Mouse (Mus musculus): ENCODE results near the gene Gabrb1.

The Gabrb1 gene

DNA sequence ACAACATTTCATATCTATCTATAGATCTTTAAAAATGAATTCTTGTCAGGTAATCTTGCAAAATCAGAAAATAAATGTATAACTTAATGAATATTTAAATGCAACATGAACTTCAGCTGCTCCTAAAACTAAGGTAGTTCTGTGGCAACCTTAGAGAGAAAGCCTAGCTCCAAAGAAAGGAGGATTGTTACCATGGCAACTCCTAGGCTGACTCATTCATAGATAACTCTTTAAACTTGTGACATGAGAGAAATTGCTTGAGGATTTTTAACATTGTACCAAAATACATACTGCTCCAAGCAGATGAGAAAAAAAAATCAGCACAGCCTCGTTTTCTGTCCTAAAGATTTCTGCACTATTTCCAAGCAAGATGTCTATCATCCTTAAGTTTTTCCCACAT is 171.1 kb downstream of the Gabrb1 start:
- peak in 1 of 2 experiments; percentile 45 for DNase-seq (ENCODE audit: low spot score in 2 of 2)

DNA sequence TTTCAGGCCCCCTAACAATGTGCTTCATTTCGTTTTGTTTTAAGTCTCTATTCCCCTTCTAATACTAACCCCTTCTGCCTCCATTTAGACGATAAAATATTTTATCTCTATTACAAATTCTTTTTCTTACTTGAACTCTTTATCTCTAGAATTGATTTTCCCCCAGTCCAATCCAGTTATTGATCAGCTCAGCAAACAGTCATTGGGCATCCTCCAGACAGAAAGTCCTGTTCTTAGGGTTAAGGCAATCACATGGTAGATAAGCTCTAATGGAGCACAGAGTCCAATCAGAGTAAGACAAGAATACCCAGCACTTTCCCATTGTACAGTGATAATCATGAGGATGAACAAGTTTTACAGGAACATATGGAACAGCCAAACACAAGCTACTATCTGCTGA is 172.4 kb downstream of the Gabrb1 start:
- no peak for DNase-seq (ENCODE audit: low spot score in 2 of 2)

DNA sequence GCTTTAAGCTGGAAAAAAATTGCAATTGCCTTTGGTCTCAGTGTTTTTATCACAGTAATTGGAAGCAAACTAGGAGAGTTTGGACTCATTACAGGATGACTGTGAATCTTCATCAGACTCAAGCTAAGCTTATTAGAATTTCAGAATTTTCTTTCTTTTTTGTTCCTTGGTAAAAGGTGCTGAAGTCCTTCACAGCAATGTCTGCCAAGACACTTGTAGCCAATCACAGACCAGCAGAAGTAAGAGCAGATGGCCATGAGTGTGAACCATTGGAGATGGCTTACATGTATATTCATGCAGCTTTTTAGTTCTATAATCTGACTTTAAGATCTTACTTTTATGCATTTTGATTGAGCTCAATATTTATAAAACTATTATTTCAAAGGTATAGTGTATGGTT is 184.3 kb downstream of the Gabrb1 start:
- peak; percentile 31 to 51 for DNase-seq (ENCODE audit: low spot score in 2 of 2)

DNA sequence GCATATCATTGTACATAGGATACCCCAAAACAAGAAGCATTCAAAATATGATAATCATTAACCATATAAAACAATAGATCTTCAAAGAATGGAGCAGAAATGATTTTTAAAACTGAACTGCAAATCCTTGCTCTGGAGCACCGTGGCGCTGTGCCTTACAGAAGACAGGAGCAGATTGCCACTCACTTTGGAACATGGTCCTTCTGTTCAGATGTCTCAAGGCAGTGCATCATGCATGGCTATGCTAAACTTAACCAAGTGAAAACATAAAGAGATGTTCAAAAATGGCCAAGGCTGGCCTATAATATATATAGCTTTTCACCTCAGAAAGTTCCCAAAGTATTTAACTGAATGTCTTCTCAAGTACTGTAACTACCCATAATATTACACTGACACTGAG is 240.3 kb downstream of the Gabrb1 start:
- peak; percentile 28 to 60 for DNase-seq (ENCODE audit: low spot score in 2 of 2)

DNA sequence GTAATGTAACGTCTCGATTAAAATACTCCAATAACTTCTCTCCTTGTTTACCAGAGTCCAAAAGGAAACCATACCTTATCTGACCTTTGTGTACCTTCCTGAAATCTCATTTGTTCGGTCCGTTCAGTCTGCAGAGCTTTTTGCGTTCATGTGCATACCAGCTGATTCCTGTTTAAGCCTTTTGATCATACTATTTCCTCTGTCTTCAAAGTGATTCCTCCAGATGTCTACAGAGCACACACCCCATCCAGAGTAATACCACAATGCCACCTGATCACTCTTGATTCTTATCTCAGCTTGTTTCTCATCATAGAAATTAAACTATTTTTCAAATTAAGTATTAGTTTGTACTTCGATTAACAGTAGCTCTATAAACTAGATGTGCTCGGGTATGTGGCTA is 245.5 kb downstream of the Gabrb1 start:
- DNase-seq (ENCODE audit: low spot score in 2 of 2): no peak

DNA sequence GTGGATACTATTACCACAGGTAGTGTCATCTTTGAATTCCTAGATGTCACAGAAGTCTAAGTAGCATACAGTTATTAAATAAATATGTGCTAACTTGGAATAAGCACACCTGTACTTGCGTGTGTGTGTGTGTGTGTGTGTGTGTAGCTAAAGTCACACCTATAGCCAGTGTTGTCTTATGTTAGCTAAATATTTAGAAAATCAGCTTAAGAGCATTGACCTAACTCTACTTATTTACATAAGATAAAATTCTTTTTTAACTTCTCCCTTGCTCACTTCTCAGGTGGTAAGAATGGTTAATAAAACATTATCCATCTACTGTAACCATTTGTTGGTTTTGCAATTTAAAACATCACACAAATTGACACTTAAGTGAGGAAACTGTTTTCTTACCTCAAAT is 256.1 kb downstream of the Gabrb1 start:
- no peak for DNase-seq (ENCODE audit: low spot score in 2 of 2)

DNA sequence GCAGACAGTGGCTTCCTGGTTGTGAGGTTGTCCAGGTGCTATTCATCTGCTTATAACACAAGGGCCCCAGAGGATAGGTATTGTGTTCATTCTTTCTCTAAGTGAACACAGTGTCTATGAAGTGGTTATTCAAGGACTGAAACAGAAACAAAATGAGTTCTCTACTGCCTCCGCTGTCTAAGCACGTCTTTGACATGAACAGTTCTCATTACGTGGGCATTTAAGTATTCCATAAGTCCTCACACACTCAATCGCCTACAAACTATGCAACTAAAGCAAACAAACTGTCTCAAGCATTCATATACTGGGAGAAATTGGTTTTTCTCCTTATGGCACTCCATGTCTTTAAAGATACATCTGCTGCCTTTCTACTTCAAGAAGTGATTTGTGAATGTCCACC is 257.8 kb downstream of the Gabrb1 start:
- no peak for DNase-seq (ENCODE audit: low spot score in 2 of 2)

DNA sequence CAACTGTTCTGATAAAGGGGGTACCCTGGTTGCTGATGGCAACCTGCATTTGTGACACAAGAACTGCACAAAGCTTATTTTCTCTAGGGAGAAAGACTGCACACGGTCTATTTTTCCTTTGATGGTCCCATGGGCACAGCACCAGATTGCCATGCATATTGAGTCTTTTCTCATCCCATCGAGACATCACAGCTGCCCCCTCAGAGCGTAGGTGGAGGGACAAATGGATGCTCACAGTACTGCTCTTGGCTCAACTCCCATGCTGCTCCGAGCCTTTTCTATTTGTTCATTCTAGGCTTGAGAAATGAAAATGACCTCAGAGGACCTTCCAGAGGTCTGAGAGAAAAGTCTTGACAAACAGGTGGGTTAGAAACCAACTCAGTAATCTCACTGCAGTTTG is 259.3 kb downstream of the Gabrb1 start:
- peak; percentile 79 to 90 for DNase-seq (ENCODE audit: low spot score in 2 of 2)

DNA sequence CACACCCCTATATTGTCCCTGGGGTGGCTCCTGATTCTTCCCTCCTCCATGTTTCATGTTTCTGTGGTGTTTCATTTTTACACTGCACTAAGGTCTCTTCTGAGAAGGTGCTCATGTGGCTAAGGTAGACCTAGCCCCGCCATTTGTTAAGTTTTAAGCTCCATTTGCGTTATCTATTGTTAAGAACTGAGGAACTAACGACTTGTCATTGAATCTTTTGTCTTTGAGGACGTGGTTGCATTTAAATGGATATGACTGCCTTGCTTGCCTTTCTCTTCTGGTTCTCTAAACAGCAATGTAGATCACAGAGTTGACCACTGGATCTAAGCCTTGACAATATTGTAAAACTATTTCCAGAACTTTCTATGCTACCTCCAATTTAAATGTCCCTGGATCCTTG is 265.7 kb downstream of the Gabrb1 start:
- DNase-seq (ENCODE audit: low spot score in 2 of 2): no peak

DNA sequence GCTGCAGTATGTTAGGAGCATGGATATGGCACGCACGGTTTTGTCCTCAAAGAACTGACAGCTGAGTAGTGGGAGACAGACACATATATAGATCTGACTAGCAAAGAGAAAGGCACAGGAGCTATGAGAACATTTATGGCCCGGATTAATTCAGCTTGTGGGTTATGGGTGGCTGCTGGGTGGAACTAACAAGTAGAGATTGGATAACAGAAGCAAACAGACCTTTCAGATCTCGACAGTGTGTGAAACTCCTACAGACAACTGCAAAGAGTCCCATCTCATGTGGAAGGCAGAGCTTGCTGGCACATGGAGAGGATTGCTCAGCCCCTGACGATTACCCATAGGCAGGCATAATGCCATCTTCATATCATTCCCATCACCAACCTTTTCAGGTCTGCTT is 268.4 kb downstream of the Gabrb1 start:
- peak; percentile 24 to 69 for DNase-seq (ENCODE audit: low spot score in 2 of 2)

DNA sequence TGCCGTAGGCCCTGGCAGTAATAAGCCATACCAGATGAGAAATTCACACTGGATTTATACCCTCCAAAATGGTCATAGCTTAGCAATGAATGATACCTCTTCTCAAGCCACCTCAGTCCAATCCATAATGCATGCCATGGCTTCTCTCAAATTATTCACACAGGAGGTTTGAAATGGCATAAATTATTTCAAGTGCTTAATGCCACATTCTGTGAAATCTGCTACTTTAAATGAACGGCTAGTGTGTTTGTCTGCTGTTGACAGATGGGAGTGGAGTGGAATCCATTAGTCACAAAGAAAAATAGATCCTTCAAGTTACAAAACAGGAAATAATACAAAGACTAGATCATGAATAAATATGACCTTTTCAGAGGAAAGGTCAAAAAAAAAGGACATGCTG is 272.1 kb downstream of the Gabrb1 start:
- no peak for DNase-seq (ENCODE audit: low spot score in 2 of 2)

DNA sequence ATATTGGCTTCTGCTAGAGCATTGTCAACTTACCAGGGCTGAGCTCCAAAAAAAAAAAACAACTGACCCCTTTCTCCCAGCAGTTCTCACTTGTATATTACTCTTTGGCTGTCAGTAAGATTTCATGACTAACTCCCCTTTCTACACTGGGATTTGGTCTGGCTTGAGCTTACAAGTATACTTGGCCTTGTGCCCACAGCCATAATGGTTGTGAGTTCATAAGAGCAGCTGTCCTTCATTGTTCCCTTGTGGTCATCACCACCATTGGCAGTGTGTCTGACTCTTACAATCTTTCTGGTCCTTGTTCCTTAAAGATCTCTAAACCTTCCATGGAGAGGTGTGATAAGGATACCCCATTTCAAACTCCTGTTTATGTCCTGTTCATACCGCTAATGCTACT is 293.5 kb downstream of the Gabrb1 start:
- no peak for DNase-seq (ENCODE audit: low spot score in 2 of 2)

DNA sequence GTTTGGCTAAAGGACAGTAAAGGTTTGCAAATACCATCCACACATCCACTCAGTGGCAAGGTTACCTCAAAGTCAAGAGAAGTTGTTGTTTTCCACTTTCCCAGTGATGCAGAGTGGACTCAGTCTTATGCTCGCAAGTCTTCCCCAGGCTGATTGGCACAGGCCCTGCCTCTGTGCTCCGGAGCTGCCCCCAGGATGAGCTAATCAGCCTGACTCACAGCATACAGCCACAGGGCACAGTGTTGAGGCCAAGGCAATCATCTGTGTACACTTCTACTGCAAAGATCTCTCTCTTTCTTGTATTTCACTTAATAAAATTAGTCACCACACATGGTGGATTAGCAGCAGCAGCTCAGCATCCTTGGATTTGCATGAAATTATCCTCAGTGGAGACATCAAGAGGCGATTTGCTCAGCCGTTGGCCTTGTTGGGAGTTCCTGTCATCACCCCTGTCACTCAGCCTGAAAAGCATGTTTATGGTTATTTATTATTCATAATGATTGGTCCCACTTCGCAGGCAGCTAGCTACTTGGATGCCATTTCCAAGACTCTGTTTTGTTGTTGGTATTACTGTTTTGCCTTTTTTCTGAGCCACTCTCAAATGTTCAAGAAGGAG is 297.3 kb downstream of the Gabrb1 start:
- DNase-seq (ENCODE audit: low spot score in 2 of 2): no peak

DNA sequence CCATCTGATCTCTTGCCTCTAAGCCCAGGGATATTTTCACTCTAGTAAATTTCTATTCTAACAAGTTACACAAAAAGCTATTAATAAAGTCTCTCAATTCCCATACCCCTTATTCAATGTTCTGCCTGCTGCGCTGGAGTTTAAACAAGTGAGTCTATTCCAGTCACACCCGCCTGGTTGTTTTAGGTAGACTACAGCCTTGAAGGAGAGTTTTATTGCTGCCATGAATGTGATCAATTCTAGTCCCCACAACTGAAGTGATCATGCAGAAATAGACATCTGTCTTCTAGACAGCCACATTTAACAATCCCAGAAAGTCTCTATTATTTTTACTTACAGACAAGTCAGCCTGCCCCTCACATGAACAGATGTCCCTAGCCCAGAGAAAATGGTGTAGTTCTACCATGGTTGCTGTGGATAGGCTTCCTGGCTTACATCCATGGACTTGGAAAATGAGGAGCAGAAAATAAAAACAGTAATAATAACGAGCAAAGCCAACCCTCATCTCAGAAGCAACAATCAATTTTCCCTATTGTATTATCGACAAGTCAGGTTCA is 307.0 kb downstream of the Gabrb1 start:
- DNase-seq (ENCODE audit: low spot score in 2 of 2): no peak

DNA sequence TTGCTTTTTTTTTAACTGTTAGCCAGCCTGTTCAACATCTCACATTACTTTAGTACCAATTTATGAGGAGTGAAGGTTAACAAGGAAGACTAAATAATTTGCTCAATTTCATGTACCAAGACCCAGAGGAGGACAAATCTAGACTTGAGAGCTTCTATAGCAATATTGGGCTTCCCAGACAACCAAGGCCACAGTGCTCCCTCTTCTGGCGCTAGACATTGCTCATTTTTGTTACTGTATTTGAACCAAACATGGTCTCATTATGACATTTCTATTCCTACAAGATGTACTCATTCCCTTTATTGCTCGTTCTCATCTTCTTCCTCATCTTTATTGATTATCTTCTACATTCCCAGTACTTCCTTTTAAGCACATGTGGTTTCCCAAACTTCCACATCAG is 307.6 kb downstream of the Gabrb1 start:
- peak in 1 of 2 experiments; percentile 32 for DNase-seq (ENCODE audit: low spot score in 2 of 2)

DNA sequence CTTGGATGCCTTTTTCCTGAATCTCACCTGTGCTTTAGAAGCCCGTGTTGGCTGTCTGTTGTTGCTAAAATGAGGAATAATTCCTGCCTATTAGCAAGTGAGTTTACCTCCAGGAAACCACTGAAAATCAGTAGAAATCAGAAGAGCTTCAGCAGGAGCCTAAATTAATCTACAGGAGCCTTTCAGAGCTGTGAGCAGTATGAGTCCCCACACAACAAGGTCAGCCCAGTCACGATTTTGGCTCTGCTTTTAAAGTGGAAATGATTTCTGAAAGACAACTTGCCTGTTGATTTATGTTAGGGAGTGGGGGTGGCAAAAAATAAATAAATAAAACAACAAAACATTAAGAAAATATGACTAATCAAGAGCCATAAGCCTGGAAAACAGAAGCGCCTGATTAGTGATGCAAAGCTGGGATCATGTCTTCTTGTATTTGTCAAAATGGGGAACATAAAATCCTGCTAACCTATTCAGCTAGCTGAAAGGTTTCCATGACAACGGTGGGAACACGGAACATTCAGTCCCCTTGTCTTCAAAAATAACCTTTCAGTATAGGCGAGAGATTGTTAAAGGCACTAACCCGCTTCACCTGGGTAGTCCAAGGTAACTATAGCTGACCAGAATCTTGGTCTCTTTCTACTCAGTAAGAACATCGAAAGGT is 312.4 kb downstream of the Gabrb1 start:
- peak; percentile 48 to 64 for DNase-seq (ENCODE audit: low spot score in 2 of 2)

DNA sequence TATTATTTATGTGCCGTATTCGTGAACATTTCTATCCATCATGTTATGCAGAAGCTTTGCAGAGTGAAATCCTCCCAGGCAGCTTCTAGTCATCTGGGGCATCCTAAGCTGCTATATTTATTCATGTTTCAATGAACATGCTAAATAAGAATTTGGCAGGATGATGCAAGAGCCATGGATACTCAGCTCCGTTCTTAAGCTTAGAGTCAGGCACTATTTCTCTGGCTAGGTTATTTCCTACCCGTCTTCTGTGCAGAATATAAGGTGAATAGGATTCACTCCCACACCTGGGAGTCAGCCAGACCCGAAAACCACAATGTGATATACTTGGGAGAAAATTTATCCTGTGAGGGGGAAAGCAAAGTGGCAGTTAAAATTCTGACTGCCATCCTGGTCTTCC is 314.9 kb downstream of the Gabrb1 start:
- peak; percentile 36 to 49 for DNase-seq (ENCODE audit: low spot score in 2 of 2)

DNA sequence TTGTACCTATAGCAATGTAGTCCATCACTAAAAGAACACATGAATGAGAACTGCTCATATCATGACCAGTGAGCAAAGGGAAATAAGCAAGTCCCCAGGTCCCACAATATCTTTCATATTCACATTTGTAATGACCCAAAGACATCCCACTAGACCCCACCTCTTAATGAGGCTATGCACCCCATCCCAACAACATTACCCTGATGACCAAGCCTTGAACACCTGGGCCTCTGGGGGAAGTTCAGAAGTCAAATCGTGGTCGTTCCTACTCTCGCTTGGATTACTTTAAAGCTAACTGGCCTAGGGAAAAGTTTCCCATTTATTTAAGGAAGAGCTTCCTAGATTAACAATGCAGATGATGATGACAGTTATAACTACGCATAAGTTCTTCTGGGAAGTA is 318.2 kb downstream of the Gabrb1 start:
- DNase-seq (ENCODE audit: low spot score in 2 of 2): no peak

DNA sequence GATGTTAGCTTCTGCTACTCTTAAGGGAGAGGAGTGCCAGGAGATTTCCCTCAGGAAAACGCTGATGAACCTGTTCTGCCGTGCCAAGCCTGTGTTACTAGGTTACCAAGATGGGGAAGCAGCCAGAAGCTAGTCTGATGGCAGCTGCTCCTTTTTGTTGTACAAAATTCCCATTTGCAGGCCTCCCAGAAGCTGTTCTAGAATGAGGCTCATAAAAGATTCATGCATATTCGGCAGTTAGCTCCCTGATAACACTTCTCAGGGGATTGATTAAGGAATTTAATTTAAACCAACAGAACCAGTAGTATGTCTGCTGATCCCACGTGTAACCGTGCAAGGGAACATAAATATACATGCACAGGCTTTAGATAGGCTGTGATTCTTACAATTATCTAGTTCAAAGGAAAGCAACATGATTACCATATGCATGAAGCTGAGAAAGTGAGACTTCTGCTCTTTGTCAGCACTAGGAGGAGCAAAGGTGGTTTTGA is 318.7 kb downstream of the Gabrb1 start:
- peak; percentile 84 to 92 for DNase-seq (ENCODE audit: low spot score in 2 of 2)

DNA sequence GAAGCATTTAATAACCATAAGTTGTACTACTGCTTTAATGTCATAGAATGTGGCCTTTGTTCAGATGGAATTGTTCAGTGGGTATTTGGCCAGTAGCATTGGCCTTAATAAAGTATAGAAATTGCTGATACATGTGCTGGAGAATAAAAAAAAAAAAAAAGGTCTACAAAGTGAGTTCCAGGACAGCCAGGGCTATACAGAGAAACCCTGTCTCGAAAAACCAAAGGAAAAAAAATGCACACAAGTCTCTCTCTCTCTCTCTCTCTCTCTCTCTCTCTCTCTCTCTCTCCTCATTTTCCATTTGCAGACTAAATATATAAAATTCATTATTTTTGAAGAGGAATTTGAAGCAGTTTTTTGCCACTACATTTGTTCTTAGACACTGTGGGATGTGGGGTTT is 328.6 kb downstream of the Gabrb1 start:
- DNase-seq (ENCODE audit: low spot score in 2 of 2): no peak

DNA sequence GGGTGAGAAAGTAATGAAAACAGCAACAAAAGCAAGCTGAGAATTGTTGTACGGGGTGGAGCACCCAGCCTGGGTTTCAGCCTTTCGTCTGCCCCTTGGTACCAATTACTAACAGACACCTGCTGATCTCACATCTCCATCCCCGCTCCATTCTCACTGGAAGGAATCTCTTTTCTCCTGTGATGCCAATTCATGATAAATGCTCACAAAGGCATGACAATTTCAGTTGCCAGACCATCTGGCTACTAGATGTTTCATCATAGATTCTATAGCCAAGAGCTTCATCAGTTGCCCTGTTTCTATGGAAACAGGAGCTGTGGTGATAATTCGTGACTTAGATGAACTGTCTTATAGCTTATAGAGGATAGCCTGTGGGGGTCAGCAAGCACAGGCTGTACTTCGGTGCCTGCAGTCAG is 329.1 kb downstream of the Gabrb1 start:
- peak in 1 of 2 experiments; percentile 59 for DNase-seq (ENCODE audit: low spot score in 2 of 2)

DNA sequence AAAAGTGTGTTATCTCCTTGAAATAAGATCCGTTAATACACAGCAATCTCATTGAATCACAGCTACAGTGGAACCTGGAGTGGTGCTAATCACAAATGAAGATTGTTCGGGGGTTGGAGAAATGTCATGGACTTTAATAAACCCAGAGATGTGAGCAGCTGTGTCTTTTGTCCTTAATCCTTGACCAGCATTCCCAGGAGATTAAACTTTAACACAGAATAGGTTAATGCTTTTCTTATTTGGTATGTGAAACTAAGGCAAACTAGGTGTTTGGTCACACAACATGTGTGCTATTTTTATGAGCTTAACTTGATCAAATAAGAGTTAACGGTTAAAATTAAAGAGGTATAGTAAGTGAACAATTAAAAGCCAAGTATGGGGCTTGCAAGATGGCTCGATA is 341.6 kb downstream of the Gabrb1 start:
- DNase-seq (ENCODE audit: low spot score in 2 of 2): no peak

DNA sequence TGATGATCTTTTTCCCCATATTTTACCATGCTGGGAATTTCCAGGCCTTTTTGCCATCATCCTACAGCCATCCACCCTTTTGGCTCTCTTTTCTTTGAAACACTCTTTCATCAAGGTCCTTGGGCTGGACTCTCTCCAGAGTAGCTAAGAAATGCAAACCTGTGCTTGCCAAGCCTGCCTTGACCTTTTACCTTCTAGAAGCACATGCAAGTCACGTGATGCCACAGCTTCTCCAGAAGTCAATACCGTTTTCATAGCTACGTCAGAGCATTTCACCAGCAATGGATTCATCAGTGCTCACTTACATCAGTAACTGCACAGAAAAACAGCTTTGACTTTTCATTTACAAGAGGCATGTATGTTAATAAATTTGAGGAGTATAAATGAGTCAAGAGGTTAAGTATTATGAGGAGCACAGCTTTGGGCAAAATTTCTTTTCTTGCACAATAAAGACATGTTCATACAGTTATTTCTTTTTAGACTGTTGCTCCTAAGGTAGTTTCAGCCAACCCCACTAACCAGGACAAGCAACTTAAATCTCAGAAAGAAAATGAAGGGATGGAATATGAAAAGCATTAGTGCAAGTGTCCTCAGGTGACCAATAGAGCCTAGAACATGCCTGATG is 346.0 kb downstream of the Gabrb1 start:
- DNase-seq (ENCODE audit: low spot score in 2 of 2): no peak
